Mouse (Mus musculus): ENCODE measurements at regions not wholly inside any gene's neighbourhood (a gene's known extent, or its start where the extent isn't known, plus 50 kb on each side); places are given as distances from the start of the nearest gene placed in this dataset.

GRCm38 (mm10) chr2:147454362-147455257 is 92.9 kb downstream of the Pax1 start:
- in situ Hi-C loops (cut with MboI; ENCODE audit: low pct_unique_long_range_greater_than_20kb): no loop called here
- CTCF ChIA-PET: no interaction called here
- no peak for ATAC-seq

More at GRCm38 (mm10) chr2:147454362-147455257, 92.9 kb downstream of the Pax1 start:
- POLR2A ChIA-PET: no interaction called here
- DNase-seq (ENCODE audit: low read depth, low spot score): no peak
- no peak for TF ChIP-seq CTCF (IDR thresholded peaks at IDR 0.05)
- no peaks in the 10 kb centered on the region for H3K27me3 ChIP-seq
